Mouse (Mus musculus): Measurements from ENCODE around the gene Castor2. TPM values are rescaled to one million over a fixed set of nuclear protein-coding genes. Genes with fewer than 3 reads are reported as not detected.

Gene Castor2
- polyA plus RNA-seq, 2 experiments, result 10.3 to 11.5 TPM

DNA sequence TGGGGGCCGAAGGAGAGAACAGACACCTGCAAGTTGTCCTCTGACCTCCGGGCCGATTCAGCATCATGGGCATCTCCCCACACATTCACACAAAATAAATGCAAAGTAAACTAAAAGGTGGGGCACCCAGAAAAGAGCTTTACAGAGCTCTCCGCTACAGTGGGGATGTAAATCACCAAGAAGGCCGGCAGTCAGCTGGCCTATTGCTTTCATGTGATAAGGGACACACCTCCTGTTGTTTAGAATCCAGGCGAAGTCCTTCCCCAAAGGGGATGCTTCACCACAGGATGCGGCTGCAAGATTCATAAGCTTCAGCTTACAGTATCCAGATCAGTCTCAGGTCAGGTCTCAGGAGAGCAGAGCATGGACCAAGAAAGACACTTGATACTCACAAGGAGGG, 79.0 kb downstream of the Castor2 start:
- Histone ChIP-seq H3K4me1 (ENCODE audit: control insufficient read depth, insufficient read depth, low read length) (peaks cover 15% of the 10 kb centered on the region), H3K9me3 (ENCODE audit: control insufficient read depth, low read length) (no peaks in the 10 kb centered on the region), H3K4me2 (replicated peaks; ENCODE audit: low read depth, low read length, severe bottlenecking) (no peak overlapping the region), H3K9ac (ENCODE audit: low read depth, low read length, severe bottlenecking) (no peak overlapping the region), H3K36me3 (ENCODE audit: control insufficient read depth, insufficient read depth, low read length) (peaks cover 2% of the 10 kb centered on the region; the same call in 1 of the 2 replicates), H3K27me3 (ENCODE audit: control insufficient read depth, insufficient read depth, low read length) (no peaks in the 10 kb centered on the region), H3K4me3 (replicated peaks; ENCODE audit: low read length) (no peak overlapping the region), H3K27ac (replicated peaks; ENCODE audit: low read depth, low read length) (no peak overlapping the region)
- ATAC-seq (ENCODE audit: low FRiP score, low read depth) (no peak), DNase-seq (ENCODE audit: low spot score) (no peak)
- TF ChIP-seq POLR2A (IDR thresholded peaks at IDR 0.05; ENCODE audit: borderline replicate concordance, extremely low read depth, insufficient read depth, insufficient read length), result no peak
- 73% methylated on average over 7 of the region's 7 CpGs for WGBS

DNA sequence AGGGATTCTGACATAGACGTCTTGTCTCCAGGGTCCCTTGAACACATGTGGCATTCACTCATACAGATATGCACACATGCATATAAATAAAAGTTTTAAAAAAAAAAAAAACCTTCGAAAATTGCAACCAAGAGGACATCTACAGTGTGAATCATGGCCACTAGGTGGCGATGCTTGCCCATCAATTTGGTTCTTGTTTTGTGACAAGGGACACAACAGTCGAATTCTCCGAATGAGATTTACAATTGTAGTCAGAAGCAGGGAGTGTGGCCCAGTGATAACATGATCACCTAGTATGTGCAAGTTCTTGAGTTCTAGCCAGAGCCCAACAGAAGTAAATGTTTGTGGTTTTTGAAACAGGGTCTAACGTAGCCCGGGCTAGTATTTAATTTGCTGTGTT, 80.4 kb downstream of the Castor2 start:
- Histone ChIP-seq H3K27me3 (ENCODE audit: control insufficient read depth, insufficient read depth, low read length) (no peaks in the 10 kb centered on the region), H3K27ac (replicated peaks; ENCODE audit: low read depth, low read length) (no peak overlapping the region), H3K9ac (ENCODE audit: low read depth, low read length, severe bottlenecking) (no peak overlapping the region), H3K36me3 (ENCODE audit: control insufficient read depth, insufficient read depth, low read length) (no peaks in the 10 kb centered on the region), H3K4me1 (ENCODE audit: control insufficient read depth, insufficient read depth, low read length) (peaks cover 17% of the 10 kb centered on the region), H3K4me2 (replicated peaks; ENCODE audit: low read depth, low read length, severe bottlenecking) (no peak overlapping the region), H3K9me3 (ENCODE audit: control insufficient read depth, low read length) (no peaks in the 10 kb centered on the region), H3K4me3 (replicated peaks; ENCODE audit: low read length) (no peak overlapping the region)
- DNase-seq (ENCODE audit: low spot score), result peak; percentile 94
- no peak for ATAC-seq (ENCODE audit: low FRiP score, low read depth)
- TF ChIP-seq POLR2A (IDR thresholded peaks at IDR 0.05; ENCODE audit: borderline replicate concordance, extremely low read depth, insufficient read depth, insufficient read length), result no peak
- WGBS, result 24% methylated on average over 7 of the region's 7 CpGs

DNA sequence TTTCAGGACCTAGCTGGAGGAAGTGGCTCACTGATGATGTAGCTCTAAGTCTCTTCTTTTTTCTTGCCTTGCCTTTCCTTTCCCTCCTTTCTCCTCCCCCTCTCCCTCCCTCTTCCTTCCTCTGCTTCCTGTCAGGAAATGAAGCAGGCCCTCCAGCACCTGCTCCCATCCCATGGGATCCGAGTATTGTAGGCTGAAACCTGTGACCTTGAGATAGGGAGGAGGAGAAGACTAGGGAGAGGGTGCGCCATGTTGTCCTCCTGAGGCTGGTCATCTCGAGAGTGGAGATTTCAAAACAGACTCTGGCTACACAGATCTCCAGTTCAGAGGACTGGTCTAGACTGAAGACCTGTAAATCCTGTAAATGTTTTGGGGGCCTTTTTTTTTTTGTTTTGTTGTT, 82.7 kb downstream of the Castor2 start:
- Histone ChIP-seq H3K4me2 (replicated peaks; ENCODE audit: low read depth, low read length, severe bottlenecking) (no peak overlapping the region), H3K4me1 (ENCODE audit: control insufficient read depth, insufficient read depth, low read length) (peaks cover 12% of the 10 kb centered on the region), H3K9me3 (ENCODE audit: control insufficient read depth, low read length) (no peaks in the 10 kb centered on the region), H3K9ac (ENCODE audit: low read depth, low read length, severe bottlenecking) (no peak overlapping the region), H3K36me3 (ENCODE audit: control insufficient read depth, insufficient read depth, low read length) (no peaks in the 10 kb centered on the region), H3K4me3 (replicated peaks; ENCODE audit: low read length) (no peak overlapping the region), H3K27ac (replicated peaks; ENCODE audit: low read depth, low read length) (no peak overlapping the region), H3K27me3 (ENCODE audit: control insufficient read depth, insufficient read depth, low read length) (no peaks in the 10 kb centered on the region)
- WGBS, result 66% methylated on average over 3 of the region's 3 CpGs
- ATAC-seq (ENCODE audit: low FRiP score, low read depth) (no peak), DNase-seq (ENCODE audit: low spot score) (no peak)
- no peak for TF ChIP-seq POLR2A (IDR thresholded peaks at IDR 0.05; ENCODE audit: borderline replicate concordance, extremely low read depth, insufficient read depth, insufficient read length)

DNA sequence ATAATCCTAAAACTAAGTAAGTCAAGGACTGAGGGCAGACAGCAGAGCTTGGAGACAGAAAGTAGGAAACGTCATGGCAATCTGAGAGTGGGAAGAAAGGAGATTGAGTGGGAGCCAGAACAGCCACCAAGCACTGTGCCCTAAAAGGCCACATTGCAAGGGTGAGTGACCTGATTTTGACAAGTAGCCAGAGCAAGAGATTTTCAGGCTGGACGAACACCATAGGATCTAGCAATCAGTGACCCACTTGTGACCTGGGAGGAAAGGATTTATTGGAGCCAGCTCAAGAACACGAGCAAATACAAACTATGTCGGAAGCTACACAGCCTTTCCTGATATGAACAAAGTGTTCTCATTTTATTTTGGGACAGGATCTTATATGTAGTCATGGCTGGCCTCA, 83.2 kb downstream of the Castor2 start:
- H3K36me3 ChIP-seq (ENCODE audit: control insufficient read depth, insufficient read depth, low read length), result no peaks in the 10 kb centered on the region
- no peak for DNase-seq (ENCODE audit: low spot score)
- H3K4me2 ChIP-seq (replicated peaks; ENCODE audit: low read depth, low read length, severe bottlenecking), result peak overlapping the region; percentile 93
- TF ChIP-seq POLR2A (IDR thresholded peaks at IDR 0.05; ENCODE audit: borderline replicate concordance, extremely low read depth, insufficient read depth, insufficient read length), result no peak
- ATAC-seq (ENCODE audit: low FRiP score, low read depth), result no peak
- peak overlapping the region; percentile 91; the same call in 1 of the 2 replicates for H3K9ac ChIP-seq (ENCODE audit: low read depth, low read length, severe bottlenecking)
- 75% methylated on average over 4 of the region's 4 CpGs for WGBS
- H3K27ac ChIP-seq (replicated peaks; ENCODE audit: low read depth, low read length), result no peak overlapping the region
- H3K27me3 ChIP-seq (ENCODE audit: control insufficient read depth, insufficient read depth, low read length), result no peaks in the 10 kb centered on the region
- no peaks in the 10 kb centered on the region for H3K9me3 ChIP-seq (ENCODE audit: control insufficient read depth, low read length)
- 0 out of 2 replicates have a peak overlapping the region, but pooled peaks have one; percentile 75 for H3K4me3 ChIP-seq (replicated peaks; ENCODE audit: low read length)
- H3K4me1 ChIP-seq (ENCODE audit: control insufficient read depth, insufficient read depth, low read length), result peaks cover 12% of the 10 kb centered on the region

DNA sequence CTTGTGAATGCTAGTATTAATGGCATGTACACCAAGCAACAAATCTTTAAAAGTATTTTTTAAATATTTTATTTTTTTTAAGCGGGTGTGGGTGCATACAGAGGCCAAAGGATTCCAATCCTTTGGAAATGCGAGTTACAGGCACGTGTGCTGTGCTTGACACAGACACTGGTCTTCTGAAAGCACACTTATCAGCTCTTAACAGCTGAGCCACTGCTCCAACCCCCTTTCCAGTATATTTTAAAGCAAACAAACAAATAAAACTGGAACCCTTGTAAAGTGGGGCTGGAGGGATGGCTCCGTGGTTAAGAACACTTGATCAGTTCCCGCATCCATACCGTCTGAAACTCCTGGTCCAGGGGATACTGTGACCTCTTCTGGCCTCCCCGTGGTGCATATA, 83.7 kb downstream of the Castor2 start:
- Histone ChIP-seq H3K36me3 (ENCODE audit: control insufficient read depth, insufficient read depth, low read length) (no peaks in the 10 kb centered on the region), H3K4me1 (ENCODE audit: control insufficient read depth, insufficient read depth, low read length) (peaks cover 12% of the 10 kb centered on the region), H3K27me3 (ENCODE audit: control insufficient read depth, insufficient read depth, low read length) (no peaks in the 10 kb centered on the region), H3K9me3 (ENCODE audit: control insufficient read depth, low read length) (no peaks in the 10 kb centered on the region), H3K4me3 (replicated peaks; ENCODE audit: low read length) (peak overlapping the region; percentile 75), H3K4me2 (replicated peaks; ENCODE audit: low read depth, low read length, severe bottlenecking) (peak overlapping the region; percentile 93), H3K27ac (replicated peaks; ENCODE audit: low read depth, low read length) (peak overlapping the region; percentile 92), H3K9ac (ENCODE audit: low read depth, low read length, severe bottlenecking) (peak overlapping the region; percentile 91)
- WGBS, result 46% methylated on average over 7 of the region's 7 CpGs
- ATAC-seq (ENCODE audit: low FRiP score, low read depth) (no peak), DNase-seq (ENCODE audit: low spot score) (no peak)
- no peak for TF ChIP-seq POLR2A (IDR thresholded peaks at IDR 0.05; ENCODE audit: borderline replicate concordance, extremely low read depth, insufficient read depth, insufficient read length)
